21 mouse cellular contexts compared by ENCODE assay signal in genomic region chr3:95621241-95621640, GRCm38 (mm10). TPM values are rescaled to one million over a fixed set of nuclear protein-coding genes. Genes with fewer than 3 reads are reported as not detected.
A peak's percentile ranks its signal among the peaks of the same experiment; 100 is the strongest.
DNase-seq lines count a peak whose midpoint lies in the region; TF ChIP-seq lines count a peak whose summit lies in the region.
"Had no signal": no experiment of that assay in that cellular context is flagged by ENCODE, and none has a peak within 500 bp of the region (broad histone marks: within the 10 kb centered on the region; RNA-seq: fewer than 3 reads in every experiment).

No protein-coding gene starts in this region.

- no peaks in the 10 kb centered on the region for H3K27me3 ChIP-seq in testis, adult 2 months (ENCODE audit: control insufficient read depth, insufficient read depth, low read length)
- H3K27me3 ChIP-seq: CH12.LX; embryonic facial prominence, embryonic 12.5 days; forebrain, embryonic 13.5 days; forebrain, embryonic 15.5 days; Patski had no signal

- no peak overlapping the region; the same call in 1 of the 2 replicates for H3K27ac ChIP-seq in testis, adult 2 months (ENCODE audit: control insufficient read depth, insufficient read depth, low read depth, low read length)
- H3K27ac ChIP-seq: embryonic facial prominence, embryonic 10.5 days; embryonic facial prominence, embryonic 12.5 days; forebrain, embryonic 13.5 days; forebrain, embryonic 15.5 days had no signal

- H3K36me3 ChIP-seq in testis, adult 2 months (ENCODE audit: control insufficient read depth, insufficient read depth, low read length), result peaks cover 2% of the 10 kb centered on the region; the same call in 1 of the 2 replicates

- H3K4me3 ChIP-seq in testis, adult 2 months (ENCODE audit: control insufficient read depth, low read depth, low read length), result peak overlapping the region; percentile 63
- H3K4me3 ChIP-seq: embryonic facial prominence, embryonic 10.5 days; embryonic facial prominence, embryonic 12.5 days; forebrain, embryonic 13.5 days; forebrain, embryonic 15.5 days had no signal

- peak; percentile 84 for DNase-seq in heart, adult 11 months
- DNase-seq in heart, adult 8-10 months (ENCODE audit: low spot score), result no peak
- no peak for DNase-seq in testis, postnatal 14 days (ENCODE audit: low spot score)
- DNase-seq in frontal cortex, postnatal 25 days (ENCODE audit: low spot score in 2 of 2), result no peak
- DNase-seq: adrenal gland, adult 8-10 months; adrenal gland, postnatal 14 days; adrenal gland, postnatal 36 days; B cell, adult 2 months; cerebellum, adult 11-12 months; cerebellum, adult 2 months; cerebellum, adult 9-10 months; cerebellum, postnatal 10 days; cerebellum, postnatal 25 days; forebrain, postnatal 0 days had no signal

- no peak for TF ChIP-seq POLR2A in testis, adult 2 months (IDR thresholded peaks at IDR 0.05; ENCODE audit: control insufficient read depth, low read depth, low read length)

- H3K4me1 ChIP-seq in testis, adult 2 months (ENCODE audit: control insufficient read depth, insufficient read depth, low read length), result peaks cover 7% of the 10 kb centered on the region

- TF ChIP-seq CTCF in testis, adult 2 months (IDR thresholded peaks at IDR 0.05; ENCODE audit: control insufficient read depth, insufficient read depth, insufficient replicate concordance, low read depth, low read length), result no peak

RNA-seq across cellular contexts. Expression of gene Ensa, which starts 3.6 kb away (rescaled TPM):
- total RNA-seq in heart, adult 8-10 months (2022), result 10 to 100 TPM; 77.2 to 84.9 (median 80.6) TPM
- polyA plus RNA-seq in testis, adult 2 months (2012; rRNA removed), result 11.1 and 13.9 TPM in 2 replicates

RNA-seq across cellular contexts. Expression of gene Golph3l, which starts 32.5 kb away (rescaled TPM):
- total RNA-seq in heart, adult 8-10 months (2022), result 10 to 100 TPM; 17.9 to 20.9 (median 19.6) TPM
- polyA plus RNA-seq in testis, adult 2 months (2012; rRNA removed), result 6.7 and 7.8 TPM in 2 replicates

RNA-seq across cellular contexts. Expression of gene Mcl1, which starts 37.3 kb away (rescaled TPM):
- 100 to 1,000 TPM; 123 to 159 (median 134) TPM for total RNA-seq in heart, adult 8-10 months (2022)
- polyA plus RNA-seq in testis, adult 2 months (2012; rRNA removed), result 27.4 and 40.2 TPM in 2 replicates
